8 mouse cellular contexts compared by ENCODE assay signal in genomic region chr4:133600306-133600705, GRCm38 (mm10). TPM values are rescaled to one million over a fixed set of nuclear protein-coding genes. Genes with fewer than 3 reads are reported as not detected.
DNase-seq lines count a peak whose midpoint lies in the region; ATAC-seq and TF ChIP-seq lines count a peak whose summit lies in the region.

No protein-coding gene starts in this region.

- H3K27ac ChIP-seq in heart, embryonic 16.5 days (ENCODE audit: low read length), result no peak overlapping the region
- H3K27ac ChIP-seq in MEL (ENCODE audit: control insufficient read depth, low read depth, low read length), result no peak overlapping the region
- H3K27ac ChIP-seq in hindbrain, embryonic 11.5 days (ENCODE audit: low read depth, low read length), result no peak overlapping the region
- no peak overlapping the region for H3K27ac ChIP-seq in midbrain, embryonic 11.5 days (ENCODE audit: low read depth, low read length)

- peaks cover 23% of the 10 kb centered on the region for H3K27me3 ChIP-seq in heart, embryonic 16.5 days (ENCODE audit: control insufficient read depth, insufficient read depth, low read length)
- no peaks in the 10 kb centered on the region for H3K27me3 ChIP-seq in MEL (ENCODE audit: control insufficient read depth in 1 of 2, insufficient read depth in 2 of 2, low read length in 2 of 2)
- H3K27me3 ChIP-seq in hindbrain, embryonic 11.5 days (ENCODE audit: control insufficient read depth, insufficient read depth, low read length), result peaks cover 40% of the 10 kb centered on the region
- H3K27me3 ChIP-seq in midbrain, embryonic 11.5 days (ENCODE audit: control insufficient read depth, insufficient read depth, low read length), result peaks cover 41% of the 10 kb centered on the region

- TF ChIP-seq RAD21 in MEL (IDR thresholded peaks at IDR 0.05; ENCODE audit: low read depth, low read length), result no peak

- 12% methylated on average over 9 of the region's 9 CpGs for WGBS in heart, embryonic 16.5 days
- 17% methylated on average over 9 of the region's 9 CpGs for WGBS in hindbrain, embryonic 11.5 days
- WGBS in midbrain, embryonic 11.5 days, result 23% methylated on average over 9 of the region's 9 CpGs

- peak overlapping the region; percentile 58 for H3K9ac ChIP-seq in heart, embryonic 16.5 days (ENCODE audit: low read length)
- peak overlapping the region; percentile 67; the same call in 1 of the 2 replicates for H3K9ac ChIP-seq in MEL (ENCODE audit: control insufficient read depth, low read depth, low read length, poor library complexity, severe bottlenecking)
- no peak overlapping the region for H3K9ac ChIP-seq in hindbrain, embryonic 11.5 days (ENCODE audit: low read depth, low read length)
- H3K9ac ChIP-seq in midbrain, embryonic 11.5 days (ENCODE audit: low read length), result no peak overlapping the region

- H3K36me3 ChIP-seq in heart, embryonic 16.5 days (ENCODE audit: control insufficient read depth, insufficient read depth), result peaks cover 2% of the 10 kb centered on the region; the same call in 1 of the 2 replicates
- no peaks in the 10 kb centered on the region; a peak in 1 of 4 replicates for H3K36me3 ChIP-seq in MEL (ENCODE audit: control insufficient read depth in 1 of 2, insufficient read depth in 2 of 2, low read length in 2 of 2)
- H3K36me3 ChIP-seq in hindbrain, embryonic 11.5 days (ENCODE audit: control insufficient read depth, insufficient read depth, low read length), result no peaks in the 10 kb centered on the region
- H3K36me3 ChIP-seq in midbrain, embryonic 11.5 days (ENCODE audit: control insufficient read depth, insufficient read depth, low read length), result no peaks in the 10 kb centered on the region

- TF ChIP-seq POLR2A in MEL (IDR thresholded peaks at IDR 0.05; ENCODE audit: control insufficient read depth in 1 of 2, insufficient read depth in 1 of 2, low read depth in 1 of 2, low read length in 2 of 2, poor library complexity in 1 of 2), result no peak

- peak overlapping the region; percentile 72 for H3K4me2 ChIP-seq in heart, embryonic 16.5 days (ENCODE audit: low read depth, low read length)
- peak overlapping the region; percentile 86 for H3K4me2 ChIP-seq in hindbrain, embryonic 11.5 days (replicated peaks; ENCODE audit: low read depth, low read length)
- peak overlapping the region; percentile 89; the same call in 1 of the 2 replicates for H3K4me2 ChIP-seq in midbrain, embryonic 11.5 days

- peaks cover 8% of the 10 kb centered on the region for H3K4me1 ChIP-seq in heart, embryonic 16.5 days (ENCODE audit: control insufficient read depth, insufficient read depth, low read length)
- H3K4me1 ChIP-seq in MEL (ENCODE audit: control insufficient read depth in 1 of 2, insufficient read depth in 2 of 2, low read length in 2 of 2), result peaks cover 0 to 3% of the 10 kb centered on the region in 2 experiments; a peak in 1 of 4 replicates
- H3K4me1 ChIP-seq in hindbrain, embryonic 11.5 days (replicated peaks; ENCODE audit: control insufficient read depth, insufficient read depth, low read length), result no peaks in the 10 kb centered on the region; the same call in 1 of the 2 replicates
- H3K4me1 ChIP-seq in midbrain, embryonic 11.5 days (ENCODE audit: control insufficient read depth, insufficient read depth, low read length), result 0 out of 2 replicates have a peak, but pooled peaks cover 2% of the 10 kb centered on the region

- TF ChIP-seq CTCF in MEL (IDR thresholded peaks at IDR 0.05 in 2 of 3, conservative IDR thresholded peaks at IDR 0.05 in 1 of 3; ENCODE audit: control insufficient read depth in 1 of 3, insufficient read depth in 1 of 3, low read depth in 2 of 3, low read length in 3 of 3, poor library complexity in 1 of 3, severe bottlenecking in 1 of 3), result no peak

- no peak for TF ChIP-seq EP300 in MEL (IDR thresholded peaks at IDR 0.05; ENCODE audit: low read depth in 1 of 2, low read length in 2 of 2)

- no peaks in the 10 kb centered on the region for H3K9me3 ChIP-seq in heart, embryonic 16.5 days (replicated peaks; ENCODE audit: control insufficient read depth, low read length)
- no peaks in the 10 kb centered on the region for H3K9me3 ChIP-seq in MEL (replicated peaks; ENCODE audit: insufficient read depth, low read length)
- no peaks in the 10 kb centered on the region for H3K9me3 ChIP-seq in hindbrain, embryonic 11.5 days (ENCODE audit: control insufficient read depth, low read length)
- H3K9me3 ChIP-seq in midbrain, embryonic 11.5 days (ENCODE audit: control insufficient read depth, low read length), result no peaks in the 10 kb centered on the region

- H3K79me2 ChIP-seq in MEL (ENCODE audit: control insufficient read depth, insufficient read depth, low read length, poor library complexity), result no peaks in the 10 kb centered on the region; the same call in 1 of the 2 replicates

- no peak for ATAC-seq in heart, embryonic 16.5 days (replicated peaks; ENCODE audit: extremely low read depth, insufficient read depth, low FRiP score)
- no peak for ATAC-seq in hindbrain, embryonic 11.5 days (ENCODE audit: low FRiP score)
- ATAC-seq in midbrain, embryonic 11.5 days (ENCODE audit: low FRiP score), result no peak

- peak overlapping the region; percentile 53 for H3K4me3 ChIP-seq in heart, embryonic 16.5 days (ENCODE audit: low read length)
- H3K4me3 ChIP-seq in MEL (ENCODE audit: control insufficient read depth in 1 of 2, insufficient read depth in 1 of 2, low read depth in 2 of 2, low read length in 2 of 2), result peak overlapping the region in 1 of 2 experiments; percentile 63; a peak in 1 of 4 replicates
- no peak overlapping the region for H3K4me3 ChIP-seq in hindbrain, embryonic 11.5 days (ENCODE audit: low read depth, low read length)
- peak overlapping the region; percentile 48 for H3K4me3 ChIP-seq in midbrain, embryonic 11.5 days (ENCODE audit: low read depth, low read length)

- DNase-seq in heart, postnatal 14 days, result no peak
- DNase-seq in MEL (ENCODE audit: low read depth, low spot score), result no peak
- DNase-seq in hindbrain, embryonic 11.5 days (ENCODE audit: low spot score), result peak; percentile 19
- peak; percentile 89 for DNase-seq in midbrain, embryonic 11.5 days (ENCODE audit: low spot score, missing footprints)
- no peak for DNase-seq in urinary bladder, postnatal 14 days (ENCODE audit: low spot score)
- DNase-seq in adrenal gland, postnatal 25 days, result no peak
- no peak for DNase-seq in kidney, postnatal 14 days

- intact Hi-C loops in heart, postnatal 14 days (cut with DNase I), result no loop called here

TF ChIP-seq in MEL, 35 proteins besides CTCF, POLR2A, EP300 and RAD21 (continues in another document):
- TF ChIP-seq ZC3H11A (IDR thresholded peaks at IDR 0.05; ENCODE audit: low read depth, low read length), result no peak
- TF ChIP-seq TBP (IDR thresholded peaks at IDR 0.05; ENCODE audit: low read depth, low read length), result no peak

RNA-seq across cellular contexts. Expression of gene Sfn, which starts 1.7 kb away (rescaled TPM):
- polyA plus RNA-seq in heart, embryonic 16.5 days (2015; fragmentation: Nextera tagmentation; extraction: Ambion mirVana), result 11.2 and 20.6 TPM in 2 replicates
- total RNA-seq in heart, postnatal 14 days (2021), result 1 to 10 TPM; 1.9 TPM
- total RNA-seq in MEL (2012; rRNA removed), result 0.12 and 0.13 TPM in 2 replicates
- polyA plus RNA-seq in MEL (2012; ENCODE audit: insufficient read depth in 1 of 2, insufficient read length in 2 of 2, low read depth in 1 of 2, low replicate concordance in 2 of 2, missing spikeins in 1 of 2), result under 1 TPM in 1 of 2 experiments, not detected in 1; 0.19 TPM
- polyA plus RNA-seq in hindbrain, embryonic 11.5 days (2014; fragmentation: Nextera tagmentation; extraction: Ambion mirVana), result 19.5 and 29.6 TPM in 2 replicates
- 6.0 and 7.8 TPM in 2 replicates for polyA plus RNA-seq in midbrain, embryonic 11.5 days (2014; fragmentation: Nextera tagmentation; extraction: Ambion mirVana)
- total RNA-seq in adrenal gland, postnatal 25 days (2021), result 1.3 and 1.7 TPM in 2 replicates

RNA-seq across cellular contexts. Expression of gene Gpn2, which starts 16.1 kb away (rescaled TPM):
- polyA plus RNA-seq in heart, embryonic 16.5 days (2015; fragmentation: Nextera tagmentation; extraction: Ambion mirVana), result 12.0 and 12.7 TPM in 2 replicates
- 1 to 10 TPM; 7.7 to 8.6 TPM for total RNA-seq in heart, postnatal 14 days (2021)
- total RNA-seq in MEL (2012; rRNA removed), result 26.7 and 28.6 TPM in 2 replicates
- polyA plus RNA-seq in MEL (2012; ENCODE audit: insufficient read depth in 1 of 2, insufficient read length in 2 of 2, low read depth in 1 of 2, low replicate concordance in 2 of 2, missing spikeins in 1 of 2), result 10 to 100 TPM in 1 of 2 experiments, not detected in 1; 43.3 TPM
- 25.9 and 29.3 TPM in 2 replicates for polyA plus RNA-seq in hindbrain, embryonic 11.5 days (2014; fragmentation: Nextera tagmentation; extraction: Ambion mirVana)
- polyA plus RNA-seq in midbrain, embryonic 11.5 days (2014; fragmentation: Nextera tagmentation; extraction: Ambion mirVana), result 24.2 and 28.6 TPM in 2 replicates
- 15.8 and 16.1 TPM in 2 replicates for total RNA-seq in adrenal gland, postnatal 25 days (2021)

RNA-seq across cellular contexts. Expression of gene Gpatch3, which starts 25.8 kb away (rescaled TPM):
- polyA plus RNA-seq in heart, embryonic 16.5 days (2015; fragmentation: Nextera tagmentation; extraction: Ambion mirVana), result 4.6 and 4.7 TPM in 2 replicates
- total RNA-seq in heart, postnatal 14 days (2021), result 1 to 10 TPM; 4.2 to 4.9 TPM
- total RNA-seq in MEL (2012; rRNA removed), result 9.8 and 11.0 TPM in 2 replicates
- 10 to 100 TPM in 1 of 2 experiments, not detected in 1; 16.5 TPM for polyA plus RNA-seq in MEL (2012; ENCODE audit: insufficient read depth in 1 of 2, insufficient read length in 2 of 2, low read depth in 1 of 2, low replicate concordance in 2 of 2, missing spikeins in 1 of 2)
- polyA plus RNA-seq in hindbrain, embryonic 11.5 days (2014; fragmentation: Nextera tagmentation; extraction: Ambion mirVana), result 6.9 and 8.9 TPM in 2 replicates
- polyA plus RNA-seq in midbrain, embryonic 11.5 days (2014; fragmentation: Nextera tagmentation; extraction: Ambion mirVana), result 6.8 and 7.8 TPM in 2 replicates
- 5.9 and 8.3 TPM in 2 replicates for total RNA-seq in adrenal gland, postnatal 25 days (2021)

RNA-seq across cellular contexts. Expression of gene Nr0b2, which starts 47.1 kb away (rescaled TPM):
- polyA plus RNA-seq in heart, embryonic 16.5 days (2015; fragmentation: Nextera tagmentation; extraction: Ambion mirVana), result 20.1 and 22.3 TPM in 2 replicates
- 10 to 100 TPM; 20.1 to 23.2 TPM for total RNA-seq in heart, postnatal 14 days (2021)
- not detected in 2 replicates for total RNA-seq in MEL (2012; rRNA removed)
- under 1 TPM in 1 of 2 experiments, not detected in 1; 0.10 TPM for polyA plus RNA-seq in MEL (2012; ENCODE audit: insufficient read depth in 1 of 2, insufficient read length in 2 of 2, low read depth in 1 of 2, low replicate concordance in 2 of 2, missing spikeins in 1 of 2)
- polyA plus RNA-seq in hindbrain, embryonic 11.5 days (2014; fragmentation: Nextera tagmentation; extraction: Ambion mirVana), result not detected in 2 replicates
- not detected in 2 replicates for polyA plus RNA-seq in midbrain, embryonic 11.5 days (2014; fragmentation: Nextera tagmentation; extraction: Ambion mirVana)
- 55.6 and 58.0 TPM in 2 replicates for total RNA-seq in adrenal gland, postnatal 25 days (2021)

RNA-seq across cellular contexts. Expression of gene Zdhhc18, which starts 49.6 kb away (rescaled TPM):
- 1.8 and 2.2 TPM in 2 replicates for polyA plus RNA-seq in heart, embryonic 16.5 days (2015; fragmentation: Nextera tagmentation; extraction: Ambion mirVana)
- 10 to 100 TPM; 17.6 to 21.6 TPM for total RNA-seq in heart, postnatal 14 days (2021)
- total RNA-seq in MEL (2012; rRNA removed), result 6.7 and 6.9 TPM in 2 replicates
- 10 to 100 TPM in 1 of 2 experiments, not detected in 1; 15.6 TPM for polyA plus RNA-seq in MEL (2012; ENCODE audit: insufficient read depth in 1 of 2, insufficient read length in 2 of 2, low read depth in 1 of 2, low replicate concordance in 2 of 2, missing spikeins in 1 of 2)
- 2.0 and 2.8 TPM in 2 replicates for polyA plus RNA-seq in hindbrain, embryonic 11.5 days (2014; fragmentation: Nextera tagmentation; extraction: Ambion mirVana)
- 1.8 and 3.5 TPM in 2 replicates for polyA plus RNA-seq in midbrain, embryonic 11.5 days (2014; fragmentation: Nextera tagmentation; extraction: Ambion mirVana)
- 20.9 and 23.0 TPM in 2 replicates for total RNA-seq in adrenal gland, postnatal 25 days (2021)

Comparison
In these comparisons a context has a peak if more than half of its experiments do, and no peak if none do; other contexts are left out.
1. H3K9ac ChIP-seq: peak in heart, embryonic 16.5 days (single experiment) and MEL (single experiment); none in hindbrain, embryonic 11.5 days (single experiment) and midbrain, embryonic 11.5 days (single experiment).
2. DNase-seq: peak in hindbrain, embryonic 11.5 days (single experiment) and midbrain, embryonic 11.5 days (single experiment); none in heart, postnatal 14 days (0 of 2), MEL (single experiment), urinary bladder, postnatal 14 days (single experiment), adrenal gland, postnatal 25 days (single experiment) and kidney, postnatal 14 days (single experiment).
3. Peak in every context shown above with its lines, with median percentiles within 50 percentile points of each other: H3K4me2 ChIP-seq.